Mouse (Mus musculus) midbrain, embryonic 15.5 days (tissue): ENCODE results near the gene Gm20388. TPM values are rescaled to one million over a fixed set of nuclear protein-coding genes. Genes with fewer than 3 reads are reported as not detected.

Experiments
- ATAC-seq: fragments of 200-750 bp; cut with Nextera tagmentation; replicated peaks from 2 replicates; pipeline ENCODE4 v1.8.0; 2017; ENCODE audit warnings: moderate TSS enrichment
- H3K27ac ChIP-seq: fragments of 300-500 bp; sonication (generic); 2 replicates; pipeline ENCODE4 v1.5.1; 2015; ENCODE audit warnings: mild to moderate bottlenecking, inconsistent platforms
- H3K27me3 ChIP-seq: fragments of 300-500 bp; sonication (generic); replicated peaks from 2 replicates; pipeline ENCODE4 v1.6.1; 2015; ENCODE audit warnings: inconsistent platforms
- H3K36me3 ChIP-seq: fragments of 300-500 bp; sonication (generic); replicated peaks from 2 replicates; pipeline ENCODE4 v1.6.1; 2015; ENCODE audit warnings: inconsistent platforms
- H3K4me1 ChIP-seq: fragments of 300-500 bp; sonication (generic); 2 replicates; pipeline ENCODE4 v1.6.1; 2015; ENCODE audit warnings: inconsistent platforms
- H3K4me2 ChIP-seq: fragments of 300-500 bp; sonication (generic); 2 replicates; pipeline ENCODE4 v1.6.1; 2015; ENCODE audit warnings: inconsistent platforms, mild to moderate bottlenecking, moderate library complexity
- H3K4me3 ChIP-seq: fragments of 300-500 bp; sonication (generic); 2 replicates; pipeline ENCODE4 v1.5.1; 2015; ENCODE audit warnings: mild to moderate bottlenecking, inconsistent platforms
- H3K9ac ChIP-seq: fragments of 300-500 bp; sonication (generic); 2 replicates; pipeline ENCODE4 v1.6.1; 2015; ENCODE audit warnings: mild to moderate bottlenecking, inconsistent platforms
- H3K9me3 ChIP-seq: fragments of 300-500 bp; sonication (generic); 2 replicates; pipeline ENCODE4 v1.6.1; 2016; ENCODE audit warnings: inconsistent platforms
- WGBS: fragments of 180-500 bp; shearing (Covaris S2); methylation state at CpG from one replicate; pipeline ENCODE4 v1.1.7; 2015; ENCODE audit warnings: mixed read lengths; 5-methylcytosine and 5-hydroxymethylcytosine counted together
- polyA plus RNA-seq: library from polyadenylated mRNA; unstranded; fragments of >200 nt; fragmentation: Nextera tagmentation; extraction: Ambion mirVana; gene quantifications from 2 replicates; pipeline ENCODE4 v1.2.1, GENCODE M21; 2015

Gene Gm20388
- polyA plus RNA-seq, 1 experiment from 2014 or later: 5.6 TPM

GRCm38 (mm10) chr8:120247618-120248017 is 337.0 kb downstream of the Gm20388 start:
- no peak overlapping the region for H3K9ac ChIP-seq
- no peaks in the 10 kb centered on the region for H3K36me3 ChIP-seq
- 79% methylated on average over 5 of the region's 5 CpGs for WGBS
- H3K27me3 ChIP-seq: no peaks in the 10 kb centered on the region
- H3K9me3 ChIP-seq: no peaks in the 10 kb centered on the region
- ATAC-seq: no peak
- no peak overlapping the region for H3K4me3 ChIP-seq
- no peak overlapping the region for H3K27ac ChIP-seq
- peaks cover 14% of the 10 kb centered on the region for H3K4me1 ChIP-seq
- H3K4me2 ChIP-seq: no peak overlapping the region

GRCm38 (mm10) chr8:120248031-120248430 is 337.4 kb downstream of the Gm20388 start:
- Histone ChIP-seq H3K9ac (no peak overlapping the region), H3K4me1 (peaks cover 14% of the 10 kb centered on the region), H3K4me3 (no peak overlapping the region), H3K9me3 (no peaks in the 10 kb centered on the region), H3K27ac (no peak overlapping the region), H3K27me3 (no peaks in the 10 kb centered on the region), H3K4me2 (no peak overlapping the region), H3K36me3 (no peaks in the 10 kb centered on the region)
- ATAC-seq: no peak
- whole genome bisulfite sequencing: 83% methylated on average over 7 of the region's 7 CpGs

- Histone ChIP-seq H3K4me1 (peaks cover 14% of the 10 kb centered on the region), H3K9me3 (no peaks in the 10 kb centered on the region), H3K4me3 (no peak overlapping the region), H3K36me3 (no peaks in the 10 kb centered on the region), H3K27ac (no peak overlapping the region), H3K4me2 (no peak overlapping the region), H3K9ac (no peak overlapping the region), H3K27me3 (no peaks in the 10 kb centered on the region)
- 95% methylated on average over 4 of the region's 4 CpGs for WGBS
- ATAC-seq: no peak
Observed at GRCm38 (mm10) chr8:120248451-120248850, 337.8 kb downstream of the Gm20388 start.

GRCm38 (mm10) chr8:120249800-120250336 is 339.2 kb downstream of the Gm20388 start:
- Histone ChIP-seq H3K9me3 (no peaks in the 10 kb centered on the region), H3K36me3 (no peaks in the 10 kb centered on the region), H3K4me3 (no peak overlapping the region), H3K9ac (no peak overlapping the region), H3K4me2 (no peak overlapping the region), H3K4me1 (peaks cover 14% of the 10 kb centered on the region), H3K27me3 (no peaks in the 10 kb centered on the region), H3K27ac (no peak overlapping the region)
- WGBS: 81% methylated on average over 9 of the region's 9 CpGs
- no peak for ATAC-seq

GRCm38 (mm10) chr8:120250750-120251410 is 340.2 kb downstream of the Gm20388 start:
- H3K9me3 ChIP-seq: no peaks in the 10 kb centered on the region
- 49% methylated on average over 16 of the region's 16 CpGs for WGBS
- ATAC-seq: peak; percentile 58

GRCm38 (mm10) chr8:120251411-120252035 is 340.9 kb downstream of the Gm20388 start:
- WGBS: 65% methylated on average over 9 of the region's 9 CpGs
- Histone ChIP-seq H3K27ac (peak overlapping the region; percentile 76), H3K9me3 (no peaks in the 10 kb centered on the region), H3K27me3 (no peaks in the 10 kb centered on the region), H3K4me3 (no peak overlapping the region), H3K36me3 (no peaks in the 10 kb centered on the region), H3K4me1 (peaks cover 15% of the 10 kb centered on the region), H3K9ac (no peak overlapping the region), H3K4me2 (no peak overlapping the region)
- ATAC-seq: peak; percentile 18; the same call in 1 of the 2 replicates

More at GRCm38 (mm10) chr8:120250750-120251410, 340.2 kb downstream of the Gm20388 start:
- no peak overlapping the region for H3K4me3 ChIP-seq
- peaks cover 14% of the 10 kb centered on the region for H3K4me1 ChIP-seq
- H3K9ac ChIP-seq: no peak overlapping the region
- no peaks in the 10 kb centered on the region for H3K36me3 ChIP-seq
- no peak overlapping the region for H3K4me2 ChIP-seq
- no peaks in the 10 kb centered on the region for H3K27me3 ChIP-seq
- peak overlapping the region; percentile 76 for H3K27ac ChIP-seq

GRCm38 (mm10) chr8:120253626-120254025 is 343.0 kb downstream of the Gm20388 start:
- no peak overlapping the region for H3K4me3 ChIP-seq
- no peaks in the 10 kb centered on the region for H3K36me3 ChIP-seq
- H3K4me2 ChIP-seq: no peak overlapping the region
- no peak for ATAC-seq
- H3K27ac ChIP-seq: no peak overlapping the region
- H3K27me3 ChIP-seq: no peaks in the 10 kb centered on the region
- H3K9ac ChIP-seq: no peak overlapping the region
- H3K9me3 ChIP-seq: no peaks in the 10 kb centered on the region
- H3K4me1 ChIP-seq: peaks cover 23% of the 10 kb centered on the region
- WGBS: 80% methylated on average over 8 of the region's 8 CpGs

GRCm38 (mm10) chr8:120255406-120255987 is 344.9 kb downstream of the Gm20388 start:
- Histone ChIP-seq H3K4me1 (peaks cover 25% of the 10 kb centered on the region), H3K27me3 (no peaks in the 10 kb centered on the region), H3K36me3 (no peaks in the 10 kb centered on the region), H3K9me3 (no peaks in the 10 kb centered on the region), H3K9ac (no peak overlapping the region), H3K4me3 (no peak overlapping the region), H3K27ac (no peak overlapping the region), H3K4me2 (no peak overlapping the region)
- ATAC-seq: no peak
- WGBS: 89% methylated on average over 6 of the region's 6 CpGs

- H3K9ac ChIP-seq: no peak overlapping the region
- 54% methylated on average over 6 of the region's 6 CpGs for WGBS
Observed at GRCm38 (mm10) chr8:120256958-120257357, 346.3 kb downstream of the Gm20388 start.

GRCm38 (mm10) chr8:120259206-120259605 is 348.6 kb downstream of the Gm20388 start:
- H3K27ac ChIP-seq: no peak overlapping the region
- 87% methylated on average over 13 of the region's 13 CpGs for WGBS
- H3K9ac ChIP-seq: no peak overlapping the region

More at GRCm38 (mm10) chr8:120256958-120257357, 346.3 kb downstream of the Gm20388 start:
- no peak for ATAC-seq
- H3K4me3 ChIP-seq: no peak overlapping the region
- H3K27ac ChIP-seq: 0 out of 2 replicates have a peak overlapping the region, but pooled peaks have one; percentile 12
- no peaks in the 10 kb centered on the region for H3K36me3 ChIP-seq
- H3K4me1 ChIP-seq: peaks cover 19% of the 10 kb centered on the region
- H3K4me2 ChIP-seq: no peak overlapping the region
- H3K27me3 ChIP-seq: no peaks in the 10 kb centered on the region
- no peaks in the 10 kb centered on the region for H3K9me3 ChIP-seq

GRCm38 (mm10) chr8:120260677-120261076 is 350.0 kb downstream of the Gm20388 start:
- no peaks in the 10 kb centered on the region for H3K9me3 ChIP-seq
- H3K9ac ChIP-seq: no peak overlapping the region
- no peak overlapping the region for H3K27ac ChIP-seq
- peaks cover 33% of the 10 kb centered on the region for H3K4me1 ChIP-seq
- ATAC-seq: no peak
- H3K4me2 ChIP-seq: no peak overlapping the region
- no peak overlapping the region for H3K4me3 ChIP-seq
- 81% methylated on average over 5 of the region's 5 CpGs for WGBS
- no peaks in the 10 kb centered on the region for H3K36me3 ChIP-seq
- H3K27me3 ChIP-seq: 0 out of 2 replicates have a peak, but pooled peaks cover 3% of the 10 kb centered on the region

More at GRCm38 (mm10) chr8:120259206-120259605, 348.6 kb downstream of the Gm20388 start:
- H3K36me3 ChIP-seq: no peaks in the 10 kb centered on the region
- H3K27me3 ChIP-seq: 0 out of 2 replicates have a peak, but pooled peaks cover 3% of the 10 kb centered on the region
- H3K4me3 ChIP-seq: no peak overlapping the region
- H3K4me2 ChIP-seq: no peak overlapping the region
- ATAC-seq: no peak
- peaks cover 19% of the 10 kb centered on the region for H3K4me1 ChIP-seq
- no peaks in the 10 kb centered on the region for H3K9me3 ChIP-seq
